Mouse (Mus musculus): ENCODE data around the gene Llgl2.

DNA sequence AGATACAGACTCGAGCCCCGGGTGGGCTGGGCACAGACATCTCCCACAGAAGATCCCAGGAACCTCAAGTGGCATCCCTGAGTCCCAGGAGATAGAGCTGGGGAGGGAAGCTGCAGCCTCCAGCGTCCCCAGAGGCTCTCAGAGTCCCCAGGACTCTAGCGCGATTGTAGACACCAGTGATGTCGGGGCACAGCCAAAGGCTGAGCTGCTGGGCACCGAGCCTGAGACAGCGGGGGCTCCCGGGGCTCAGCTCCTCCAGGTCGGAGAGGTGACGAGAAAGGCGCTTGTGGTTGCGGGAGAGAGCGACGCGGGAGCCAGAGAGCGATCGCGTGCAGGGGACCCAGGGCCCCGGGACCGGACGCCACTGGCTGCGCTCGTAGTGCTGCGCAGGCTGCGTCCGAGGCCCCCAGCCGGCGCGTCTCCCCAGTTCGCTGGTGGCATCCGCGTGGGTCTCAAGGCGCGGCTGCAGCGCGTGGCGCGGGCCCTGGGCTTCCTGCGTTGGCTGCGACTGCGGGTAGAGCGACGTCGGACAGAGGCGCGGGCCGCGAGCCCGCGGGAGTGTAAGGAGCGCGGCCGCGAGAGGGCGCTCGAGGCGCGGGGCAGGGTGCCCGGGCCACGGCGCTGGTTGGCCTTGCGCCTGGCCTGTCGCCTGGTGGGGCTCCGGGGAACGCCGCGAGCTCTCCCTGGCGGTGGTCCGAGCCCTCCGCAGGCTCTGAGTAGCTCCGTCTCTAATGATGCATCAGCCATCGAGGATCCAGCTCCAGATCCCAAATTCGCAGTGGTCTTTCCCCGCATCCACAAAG is 35.5 kb downstream of the Llgl2 start:
- no peak for TF ChIP-seq POLR2A (IDR thresholded peaks at IDR 0.05; ENCODE audit: low read depth, low read length)
- TF ChIP-seq CTCF (IDR thresholded peaks at IDR 0.05; ENCODE audit: extremely low read depth, insufficient read depth, insufficient read length, insufficient replicate concordance): peak; percentile 83
